Mouse (Mus musculus) testis, adult 2 months (tissue): ENCODE measurements around the gene Myh7b.

Experiments used
- CTCF ChIP-seq: fragments of 200-500 bp; IDR thresholded peaks from 2 replicates; pipeline ENCODE4 v1.5.1; 2012; ENCODE audit warnings: low read depth, mild to moderate bottlenecking, inconsistent platforms, low read length, moderate library complexity; ENCODE audit not compliant: control insufficient read depth, insufficient read depth, insufficient replicate concordance
- POLR2A ChIP-seq: fragments of 200-500 bp; IDR thresholded peaks from 2 replicates; pipeline ENCODE4 v1.6.1; 2012; ENCODE audit warnings: low read depth, mild to moderate bottlenecking, inconsistent platforms, low read length, moderate library complexity; ENCODE audit not compliant: control insufficient read depth

- TF ChIP-seq POLR2A, result no peak
- no peak for TF ChIP-seq CTCF
Measured at GRCm38 (mm10) chr2:155629231-155629661, 18.2 kb downstream of the Myh7b start.
